Mouse (Mus musculus) olfactory bulb, adult 2 months (tissue): ENCODE results near the gene Pde8b.

Source experiments
- CTCF ChIP-seq: fragments of 200-500 bp; IDR thresholded peaks from 2 replicates; pipeline ENCODE4 v1.5.1; 2012; ENCODE audit warnings: low read depth, mild to moderate bottlenecking, low read length, moderate library complexity; ENCODE audit not compliant: insufficient read depth
- POLR2A ChIP-seq: fragments of 200-500 bp; IDR thresholded peaks from 2 replicates; pipeline ENCODE4 v1.6.1; 2012; ENCODE audit warnings: mild to moderate bottlenecking, low read depth, low read length, moderate library complexity; ENCODE audit not compliant: insufficient read depth

- no peak for TF ChIP-seq POLR2A
- TF ChIP-seq CTCF, result no peak
These were observed 140.6 kb downstream of the Pde8b start for GRCm38 (mm10) chr13:95109555-95109954.
